Mouse (Mus musculus): Measurements from ENCODE around the gene Sycn. TPM values are rescaled to one million over a fixed set of nuclear protein-coding genes. Genes with fewer than 3 reads are reported as not detected.
A peak's percentile ranks its signal among the peaks of the same experiment; 100 is the strongest.

Gene Sycn
- total RNA-seq, 2 experiments from 2014 or later, result not detected

GRCm38 (mm10) chr7:28583570-28584344 is 43.1 kb downstream of the Sycn start:
- DNase-seq, result no peak
- intact Hi-C loops (cut with DNase I), result no loop called here

GRCm38 (mm10) chr7:28584468-28584867 is 43.8 kb downstream of the Sycn start:
- no peak for DNase-seq
- intact Hi-C loops (cut with DNase I), result no loop called here

- intact Hi-C loops (cut with DNase I), result no loop called here
- no peak for DNase-seq
Measured at GRCm38 (mm10) chr7:28585001-28585400, 44.3 kb downstream of the Sycn start.

- peak; percentile 45 to 50 for DNase-seq
- intact Hi-C loops (cut with DNase I), result no loop called here
Measured at GRCm38 (mm10) chr7:28586663-28587411, 46.2 kb downstream of the Sycn start.

- DNase-seq, result no peak
- intact Hi-C loops (cut with DNase I), result no loop called here
Measured at GRCm38 (mm10) chr7:28587644-28588043, 47.0 kb downstream of the Sycn start.

Small RNA genes lying within 50 kb of the gene (microRNA-seq; reads per million reads assigned to microRNA genes)
- 0.95 to 1.0 reads per million in 2 experiments for gene Mir7049

Other genes with a start within 250 kb of the Sycn start
- not detected for gene Selenov, start 249.7 kb upstream of the Sycn start, total RNA-seq (2021)
- not detected for gene Dll3, start 238.6 kb upstream of the Sycn start, total RNA-seq (2021)
- 10 to 100 TPM; 54.8 to 58.8 TPM for gene Timm50, start 228.8 kb upstream of the Sycn start, total RNA-seq (2021)
- gene Supt5, start 202.1 kb upstream of the Sycn start, total RNA-seq (2021), result 10 to 100 TPM; 60.7 to 61.1 TPM
- 100 to 1,000 TPM; 768 to 852 TPM for gene Rps16, start 190.2 kb upstream of the Sycn start, total RNA-seq (2021)
- 10 to 100 TPM; 36.0 to 42.3 TPM for gene Plekhg2, start 168.3 kb upstream of the Sycn start, total RNA-seq (2021)
- gene Zfp36, start 160.6 kb upstream of the Sycn start, total RNA-seq (2021), result 10 to 100 TPM; 12.7 to 15.8 TPM
- 10 to 100 TPM; 20.7 to 22.6 TPM for gene Med29, start 148.2 kb upstream of the Sycn start, total RNA-seq (2021)
- 10 to 100 TPM; 41.7 to 51.2 TPM for gene Paf1, start 147.9 kb upstream of the Sycn start, total RNA-seq (2021)
- gene Gmfg, start 103.4 kb upstream of the Sycn start, total RNA-seq (2021), result 1 to 10 TPM; 7.6 to 8.7 TPM
- gene Lrfn1, start 88.9 kb upstream of the Sycn start, total RNA-seq (2021), result 1 to 10 TPM; 2.0 to 2.7 TPM
- not detected for gene Ifnl2, start 30.4 kb upstream of the Sycn start, total RNA-seq (2021)
- not detected for gene Ifnl3, start 18.0 kb upstream of the Sycn start, total RNA-seq (2021)
- not detected for gene Nccrp1, start 6.4 kb downstream of the Sycn start, total RNA-seq (2021)
- 10 to 100 TPM; 37.7 to 40.4 TPM for gene Samd4b, start 57.3 kb downstream of the Sycn start, total RNA-seq (2021)
- 10 to 100 TPM; 11.2 to 15.6 TPM for gene Pak4, start 57.3 kb downstream of the Sycn start, total RNA-seq (2021)
- gene Acp7, start 90.4 kb downstream of the Sycn start, total RNA-seq (2021), result not detected
- 1 to 10 TPM in 1 of 2 experiments, under 1 TPM in 1; 0.52 to 1.3 TPM for gene Fbxo27, start 152.0 kb downstream of the Sycn start, total RNA-seq (2021)
- gene Fbxo17, start 175.9 kb downstream of the Sycn start, total RNA-seq (2021), result 1 to 10 TPM; 1.4 to 1.9 TPM
- gene Mrps12, start 200.9 kb downstream of the Sycn start, total RNA-seq (2021), result 10 to 100 TPM; 53.0 to 54.4 TPM
- 10 to 100 TPM; 15.6 to 16.4 TPM for gene Sars2, start 201.1 kb downstream of the Sycn start, total RNA-seq (2021)
- not detected for gene Ccer2, start 215.3 kb downstream of the Sycn start, total RNA-seq (2021)
- gene Sirt2, start 225.8 kb downstream of the Sycn start, total RNA-seq (2021), result 10 to 100 TPM; 70.7 to 76.3 TPM
- 10 to 100 TPM; 15.4 to 16.1 TPM for gene Nfkbib, start 226.6 kb downstream of the Sycn start, total RNA-seq (2021)
- gene Rinl, start 248.1 kb downstream of the Sycn start, total RNA-seq (2021), result 1 to 10 TPM; 2.1 to 2.2 TPM